Mouse (Mus musculus): ENCODE data around the gene Eml3.

GRCm38 (mm10) chr19:8965075-8965474 is 35.7 kb downstream of the Eml3 start:
- no peak for TF ChIP-seq CTCF (IDR thresholded peaks at IDR 0.05; ENCODE audit: insufficient read depth, low read depth, low read length)
- TF ChIP-seq POLR2A (IDR thresholded peaks at IDR 0.05; ENCODE audit: insufficient read depth, low read depth, low read length): no peak

Measured in olfactory bulb, adult 2 months (tissue).